Mouse (Mus musculus) C2C12 (cell line): Measurements from ENCODE around the gene Bcl3. TPM values are rescaled to one million over a fixed set of nuclear protein-coding genes. Genes with fewer than 3 reads are reported as not detected.

Experiments
- H3K27me3 ChIP-seq: one replicate; pipeline ENCODE4 v1.6.1; 2011; ENCODE audit not compliant: control insufficient read depth, insufficient read depth, insufficient read length
- H3K36me3 ChIP-seq: one replicate; pipeline ENCODE4 v1.6.1; 2011; ENCODE audit not compliant: control insufficient read depth, insufficient read depth
- H3K4me3 ChIP-seq: one replicate; pipeline ENCODE4 v1.5.1; 2011; ENCODE audit warnings: mild to moderate bottlenecking, control low read depth; ENCODE audit not compliant: poor library complexity, insufficient read depth, severe bottlenecking
- H3K79me2 ChIP-seq: one replicate; pipeline ENCODE4 v1.6.1; 2011; ENCODE audit not compliant: control insufficient read depth, insufficient read depth
- H3K79me3 ChIP-seq: one replicate; pipeline ENCODE4 v1.6.1; 2011; ENCODE audit warnings: low read depth, control low read depth
- H3ac ChIP-seq: one replicate; pipeline ENCODE3; 2011; ENCODE audit warnings: low read depth; ENCODE audit not compliant: control insufficient read depth, insufficient read length
- CEBPB ChIP-seq: IDR thresholded peaks from one replicate; pipeline ENCODE4 v1.6.1; 2011; ENCODE audit warnings: low read depth, mild to moderate bottlenecking, control low read depth, moderate library complexity
- CTCF ChIP-seq: IDR thresholded peaks from one replicate; pipeline ENCODE4 v1.5.1; 2011; ENCODE audit not compliant: control insufficient read depth, insufficient read depth, insufficient read length
- FOSL1 ChIP-seq: IDR thresholded peaks from one replicate; pipeline ENCODE4 v1.8.0; 2011; ENCODE audit warnings: mild to moderate bottlenecking, low read length; ENCODE audit not compliant: poor library complexity, insufficient read depth, severe bottlenecking
- MAX ChIP-seq: IDR thresholded peaks from one replicate; pipeline ENCODE4 v1.6.1; 2011; ENCODE audit warnings: mild to moderate bottlenecking, control low read depth
- MYOD1 ChIP-seq: IDR thresholded peaks from one replicate; pipeline ENCODE4 v1.6.1; 2011; ENCODE audit warnings: low read depth; ENCODE audit not compliant: control insufficient read depth, insufficient read length
- MYOG ChIP-seq: IDR thresholded peaks from one replicate; pipeline ENCODE4 v1.6.1; 2011; ENCODE audit not compliant: control insufficient read depth, insufficient read length; ENCODE audit errors: extremely low read depth
- USF1 ChIP-seq: IDR thresholded peaks from one replicate; pipeline ENCODE4 v1.6.1; 2011; ENCODE audit warnings: low read depth, mild to moderate bottlenecking, control low read depth, moderate library complexity
- polyA plus RNA-seq: library from polyadenylated mRNA; unstranded; fragments of >200 nt; fragmentation: generic; extraction: Trizol; gene quantifications from one replicate; pipeline ENCODE4 v1.2.1, GENCODE M21; 2012; ENCODE audit warnings: missing spikeins

The Bcl3 gene
- polyA plus RNA-seq, 1 experiment = 7.8 TPM

DNA sequence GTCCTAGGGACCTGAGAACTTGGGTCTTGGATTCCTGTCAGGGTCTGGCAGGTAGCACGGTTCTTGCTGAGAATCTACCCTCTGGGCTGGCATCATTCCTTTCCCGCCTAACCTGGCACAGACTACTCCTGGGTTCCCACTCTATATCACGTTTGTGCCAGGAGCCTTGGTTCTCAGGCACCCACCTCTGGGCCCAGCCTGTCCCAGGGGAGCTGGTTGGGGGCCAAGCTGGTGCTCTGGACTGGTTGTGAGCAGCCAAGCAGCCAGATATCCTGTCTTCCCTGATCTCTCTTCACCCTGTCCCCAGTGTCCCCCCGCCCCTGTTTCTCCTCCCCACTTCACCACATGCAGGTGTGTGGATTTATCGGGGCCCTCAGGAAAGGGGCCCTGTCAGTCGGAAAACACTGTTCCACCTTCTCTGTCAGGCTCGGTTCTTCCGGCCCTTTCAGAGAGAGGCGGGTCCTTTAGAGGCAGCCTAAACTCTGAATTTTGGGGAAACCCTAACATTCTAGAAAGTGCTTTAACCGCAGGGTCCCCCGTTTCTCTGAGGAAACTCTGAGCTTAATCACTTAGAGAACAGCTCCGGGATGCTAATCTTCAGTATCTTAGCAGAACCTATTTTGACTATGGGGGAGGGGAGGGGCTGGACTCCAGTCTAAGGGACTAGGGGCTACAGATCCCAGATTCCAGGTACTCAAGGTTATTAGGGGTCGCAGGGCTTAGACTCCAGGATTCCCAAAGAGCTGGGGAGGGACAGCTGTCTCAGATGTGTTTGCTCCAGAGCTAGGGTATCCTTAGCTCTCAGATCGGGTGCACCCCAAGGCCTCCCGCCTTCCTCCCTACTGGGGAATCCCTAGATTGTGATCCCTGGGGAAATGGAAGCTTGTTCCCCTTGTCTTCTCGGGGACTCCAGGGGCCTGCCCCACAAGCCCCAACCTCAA, 52.9 kb downstream of the Bcl3 start:
- no peak overlapping the region for H3ac ChIP-seq
- peaks cover 9% of the 10 kb centered on the region for H3K27me3 ChIP-seq
- no peaks in the 10 kb centered on the region for H3K36me3 ChIP-seq
- H3K79me2 ChIP-seq = no peaks in the 10 kb centered on the region
- no peaks in the 10 kb centered on the region for H3K79me3 ChIP-seq
- TF ChIP-seq CEBPB = no peak
- no peak for TF ChIP-seq FOSL1
- no peak overlapping the region for H3K4me3 ChIP-seq

DNA sequence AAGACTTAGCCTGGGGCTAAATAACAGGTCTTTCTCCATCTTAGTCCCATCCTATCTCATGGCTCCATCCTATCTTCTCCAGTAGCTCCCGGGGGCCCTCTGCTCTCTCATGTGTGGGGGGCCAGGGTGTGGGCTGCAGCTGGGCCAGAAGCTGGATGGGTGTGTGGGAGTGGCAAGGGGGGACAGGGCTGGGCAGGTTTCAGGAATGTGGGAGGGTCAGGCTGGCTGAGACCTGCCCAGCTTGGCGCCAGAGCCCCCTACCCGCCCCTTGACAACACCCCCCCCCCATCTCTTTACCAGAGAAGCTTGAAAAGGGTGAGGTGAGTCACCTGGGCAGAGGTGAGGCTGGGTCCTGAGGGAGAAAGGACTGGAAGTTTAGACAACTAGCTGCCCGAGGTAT, 53.6 kb downstream of the Bcl3 start:
- no peaks in the 10 kb centered on the region for H3K79me3 ChIP-seq
- H3K79me2 ChIP-seq = no peaks in the 10 kb centered on the region
- H3ac ChIP-seq = no peak overlapping the region
- H3K27me3 ChIP-seq = peaks cover 9% of the 10 kb centered on the region
- no peaks in the 10 kb centered on the region for H3K36me3 ChIP-seq
- H3K4me3 ChIP-seq = no peak overlapping the region
- TF ChIP-seq FOSL1 = no peak
- no peak for TF ChIP-seq CEBPB
- no peak for TF ChIP-seq MYOD1
- TF ChIP-seq MAX = no peak
- no peak for TF ChIP-seq MYOG
- TF ChIP-seq USF1 = no peak
- no peak for TF ChIP-seq CTCF

DNA sequence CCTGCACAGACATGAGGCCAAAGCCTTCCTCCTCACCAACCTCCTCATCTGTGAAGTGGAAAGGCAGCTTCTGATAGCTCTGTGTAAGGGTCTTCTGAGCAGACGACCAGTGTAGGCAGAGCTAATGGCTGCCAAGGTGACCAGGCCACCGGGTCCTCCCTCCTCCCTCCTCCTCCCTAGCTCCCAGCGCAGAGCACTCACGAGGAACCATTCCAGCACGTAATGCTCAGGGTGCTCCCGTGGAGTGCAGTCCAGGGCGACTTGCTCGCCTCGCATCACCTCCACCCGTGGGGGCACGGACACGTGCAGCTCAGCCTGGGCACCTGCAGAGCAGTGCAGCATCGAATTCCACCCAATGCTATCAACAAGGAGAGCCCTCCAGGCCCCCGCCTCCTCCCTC, 54.3 kb downstream of the Bcl3 start:
- Histone ChIP-seq H3K79me2 (no peaks in the 10 kb centered on the region), H3K79me3 (no peaks in the 10 kb centered on the region), H3K4me3 (no peak overlapping the region), H3K36me3 (no peaks in the 10 kb centered on the region), H3K27me3 (peaks cover 9% of the 10 kb centered on the region), H3ac (no peak overlapping the region)
- TF ChIP-seq MYOD1 (no peak), USF1 (no peak), CEBPB (no peak), CTCF (no peak), FOSL1 (no peak), MYOG (no peak), MAX (no peak)

DNA sequence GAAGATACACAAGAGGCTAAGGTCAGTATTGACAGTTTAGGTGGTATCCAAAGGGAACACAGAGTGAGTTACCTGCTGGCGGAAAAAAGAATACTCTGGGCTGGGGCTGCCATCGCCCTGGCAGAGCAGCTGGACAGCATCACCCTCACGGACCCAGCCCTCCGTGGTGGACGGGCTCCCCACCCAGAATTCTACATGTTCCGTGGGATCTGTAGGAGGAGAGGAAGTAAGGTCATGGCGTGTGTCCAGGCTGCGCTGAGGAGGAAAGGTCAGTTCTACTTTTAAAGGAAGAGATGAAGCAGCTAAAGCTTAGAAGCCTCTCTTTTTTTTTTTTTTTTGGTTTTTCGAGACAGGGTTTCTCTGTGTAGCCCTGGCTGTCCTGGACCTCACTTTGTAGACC, 58.0 kb downstream of the Bcl3 start:
- Histone ChIP-seq H3K79me2 (no peaks in the 10 kb centered on the region), H3K27me3 (peaks cover 13% of the 10 kb centered on the region), H3K36me3 (no peaks in the 10 kb centered on the region), H3ac (no peak overlapping the region), H3K4me3 (no peak overlapping the region), H3K79me3 (no peaks in the 10 kb centered on the region)
- TF ChIP-seq MYOG = no peak
- no peak for TF ChIP-seq FOSL1
- TF ChIP-seq CTCF = no peak
- no peak for TF ChIP-seq USF1
- TF ChIP-seq MAX = no peak
- no peak for TF ChIP-seq CEBPB
- TF ChIP-seq MYOD1 = no peak

DNA sequence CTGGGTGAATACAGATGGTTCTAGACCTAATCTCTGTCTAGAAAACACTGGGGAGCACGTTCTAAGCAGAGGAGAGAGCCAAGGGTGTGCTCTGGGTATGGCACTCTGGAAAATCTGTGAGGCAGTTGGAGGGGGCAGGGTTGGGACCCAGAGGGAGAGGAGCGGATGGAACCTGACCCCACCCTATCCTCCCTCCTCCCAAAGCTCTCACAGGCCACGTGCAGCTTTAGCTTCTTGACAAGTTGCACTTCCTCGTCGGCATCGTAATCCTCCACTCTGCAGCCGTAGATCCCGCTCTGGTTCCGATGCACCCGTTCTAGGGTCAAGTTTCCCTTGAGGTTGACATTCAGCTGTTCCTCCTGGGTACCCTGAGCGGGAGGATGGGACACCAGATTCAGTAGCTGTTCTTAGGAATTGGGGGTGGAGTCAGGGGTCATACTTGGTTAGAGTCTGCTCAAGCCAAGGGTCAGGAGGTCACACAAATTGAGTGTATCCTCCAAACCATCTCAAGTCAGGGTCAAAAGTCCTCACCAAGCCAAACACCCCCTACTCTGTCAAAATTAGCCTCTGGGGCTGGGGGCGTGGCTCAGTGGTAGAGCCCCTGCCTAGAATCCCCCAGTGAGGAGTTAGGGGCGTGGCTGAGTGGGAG, 58.6 kb downstream of the Bcl3 start:
- no peak overlapping the region for H3ac ChIP-seq
- no peaks in the 10 kb centered on the region for H3K36me3 ChIP-seq
- no peak overlapping the region for H3K4me3 ChIP-seq
- H3K27me3 ChIP-seq = peaks cover 13% of the 10 kb centered on the region
- no peak for TF ChIP-seq FOSL1
- no peak for TF ChIP-seq MAX
- no peak for TF ChIP-seq USF1
- TF ChIP-seq MYOG = no peak
- no peak for TF ChIP-seq CTCF
- TF ChIP-seq MYOD1 = no peak
- TF ChIP-seq CEBPB = no peak
- H3K79me2 ChIP-seq = no peaks in the 10 kb centered on the region
- no peaks in the 10 kb centered on the region for H3K79me3 ChIP-seq

DNA sequence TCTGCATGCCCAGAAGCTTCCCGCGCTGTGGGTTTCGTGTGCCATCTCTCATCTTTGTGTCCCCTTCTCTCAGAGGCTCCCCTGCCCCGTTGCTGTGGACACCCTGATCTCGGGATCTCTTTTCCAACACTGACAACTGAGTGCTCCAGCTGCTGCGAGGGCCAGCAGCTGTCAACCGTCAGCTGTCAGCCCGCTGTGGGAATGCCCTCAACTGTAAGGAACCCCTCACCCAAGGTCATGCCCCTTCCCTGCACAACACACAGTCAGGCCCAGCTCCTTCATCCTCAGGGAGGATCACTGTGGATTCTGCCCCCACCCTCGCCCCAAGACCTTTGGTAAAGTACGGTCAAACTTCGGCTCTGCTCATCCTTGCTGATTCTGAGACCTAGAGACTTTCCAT, 60.3 kb downstream of the Bcl3 start:
- Histone ChIP-seq H3K4me3 (no peak overlapping the region), H3K36me3 (no peaks in the 10 kb centered on the region), H3ac (no peak overlapping the region), H3K79me3 (no peaks in the 10 kb centered on the region), H3K79me2 (no peaks in the 10 kb centered on the region), H3K27me3 (peaks cover 8% of the 10 kb centered on the region)
- TF ChIP-seq MYOD1 (no peak), FOSL1 (no peak), USF1 (no peak), MYOG (no peak), CTCF (no peak), MAX (no peak), CEBPB (no peak)
